Mouse (Mus musculus) adrenal gland, postnatal 10 days (tissue): ENCODE data around the gene Ipo4. TPM values are rescaled to one million over a fixed set of nuclear protein-coding genes. Genes with fewer than 3 reads are reported as not detected.

Source experiments
- DNase-seq: peaks from one replicate; pipeline ENCODE4 v3.0.0; 2021; ENCODE audit warnings: mixed read lengths
- total RNA-seq, 2 experiments: library from RNA; stranded (reverse); gene quantifications; 2 replicates each; pipeline ENCODE4 v1.2.3; 2021

The Ipo4 gene
- total RNA-seq, 2 experiments from 2014 or later, result 72.1 to 82.4 TPM

DNA sequence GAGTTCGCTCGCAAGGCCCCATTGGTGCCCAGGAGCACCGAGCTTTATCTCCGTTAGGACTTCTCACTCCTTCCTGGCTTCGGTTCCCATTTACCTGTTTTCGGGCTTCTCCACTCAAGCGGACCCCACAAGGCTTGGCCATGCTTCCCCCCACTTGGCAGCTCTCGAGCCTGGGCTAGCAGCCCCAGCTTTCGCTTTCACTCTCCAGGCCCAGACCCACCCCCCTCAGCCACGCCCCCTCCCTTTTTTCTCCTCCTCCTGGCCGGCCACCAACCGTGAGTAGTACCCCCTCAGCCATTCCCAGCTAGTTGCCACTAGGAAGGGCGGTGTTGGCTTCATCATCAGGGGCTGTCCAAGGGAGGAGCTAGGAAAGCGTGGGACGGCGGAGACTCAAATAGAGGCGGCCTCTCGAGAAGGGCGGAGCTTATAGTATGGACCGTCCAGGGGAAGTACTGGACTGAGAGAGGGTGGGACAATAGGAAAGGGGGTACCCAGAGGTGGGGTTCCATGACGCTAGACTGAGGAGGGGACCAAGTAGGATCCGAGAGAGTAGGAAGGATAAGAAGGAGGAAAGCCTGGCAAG, 44.9 kb downstream of the Ipo4 start, which contains the start of gene Psme2:
Gene Psme2 (minus strand): TSS at position 366 of the 583 bp plus-strand sequence.
- peak; percentile 95 for DNase-seq

DNA sequence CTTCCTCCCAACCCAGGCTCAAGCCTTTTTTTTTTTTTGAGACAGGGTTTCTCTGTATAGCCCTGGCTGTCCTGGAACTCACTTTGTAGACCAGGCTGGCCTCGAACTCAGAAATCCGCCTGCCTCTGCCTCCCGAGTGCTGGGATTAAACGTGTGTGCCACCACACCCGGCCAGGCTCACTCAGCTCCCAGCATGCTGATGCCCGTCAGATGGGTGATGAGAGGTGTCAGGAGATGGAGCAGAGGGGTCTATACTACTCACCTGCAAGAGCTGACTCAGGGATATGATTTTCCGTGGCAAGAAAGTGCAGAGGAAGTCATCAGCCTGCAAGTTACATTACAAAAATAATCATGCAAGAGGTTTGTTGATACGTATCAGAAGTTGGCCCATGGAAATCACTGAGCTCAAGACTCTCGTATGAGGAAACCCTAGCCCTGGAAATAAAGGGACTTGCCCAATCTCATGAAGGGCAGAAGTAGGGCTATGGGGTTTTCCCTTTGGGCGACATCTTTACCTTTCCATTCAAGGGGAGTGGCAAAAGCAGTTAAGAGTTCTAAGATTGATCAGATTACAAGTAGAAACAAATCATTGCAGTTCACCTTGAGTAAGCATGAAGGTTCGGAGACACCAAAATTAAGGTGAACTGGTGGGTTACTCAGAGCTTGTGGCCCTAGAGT, 45.8 kb downstream of the Ipo4 start:
- DNase-seq, result no peak

DNA sequence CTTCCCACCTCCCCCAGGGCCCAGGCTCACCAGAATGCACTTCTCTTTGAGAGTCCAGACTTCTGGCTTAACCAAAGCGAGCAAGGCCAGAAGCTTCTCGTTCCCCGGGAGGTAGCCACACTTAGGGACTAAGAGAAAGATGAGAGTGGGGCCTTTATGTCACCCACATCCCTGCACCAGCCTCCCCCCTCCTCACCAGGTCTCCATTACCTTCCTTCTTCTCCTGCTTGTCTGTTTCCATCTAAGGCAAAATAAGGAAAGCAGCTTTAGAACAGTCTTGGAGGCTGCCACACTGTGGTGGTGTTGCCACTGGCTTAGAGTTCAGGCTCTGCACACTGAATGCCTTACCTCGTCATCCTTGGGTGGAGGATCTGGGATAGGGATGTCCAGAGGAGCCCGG, 46.5 kb downstream of the Ipo4 start:
- DNase-seq, result no peak

GRCm38 (mm10) chr14:55586149-55586548, 49.6 kb downstream of the Ipo4 start:
- no peak for DNase-seq

- peak; percentile 32 for DNase-seq
These were observed 50.2 kb downstream of the Ipo4 start for GRCm38 (mm10) chr14:55585566-55585960.

GRCm38 (mm10) chr14:55584702-55585565, 50.8 kb downstream of the Ipo4 start, which contains the start of gene Emc9:
TSS of gene Emc9 (minus strand) at chr14:55585302.
- DNase-seq, result peak; percentile 91

DNA sequence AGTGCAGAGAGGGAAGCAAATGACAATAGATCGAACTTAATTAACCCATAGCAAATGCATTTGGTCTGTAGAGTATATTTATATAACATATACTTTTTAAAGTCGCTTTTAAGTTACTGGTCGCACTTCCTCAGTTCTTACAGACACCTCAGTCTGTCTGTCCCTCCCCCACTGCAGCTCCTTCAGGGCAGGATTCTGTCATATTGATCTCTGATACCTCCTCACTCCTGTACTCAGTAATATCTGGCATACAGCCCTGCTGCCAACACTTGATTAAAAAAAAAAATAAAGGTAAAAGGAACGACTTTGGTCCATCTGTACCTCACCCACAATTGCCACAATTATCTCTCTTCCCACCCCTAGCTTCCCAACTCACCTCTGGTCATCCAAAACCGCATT, 51.5 kb downstream of the Ipo4 start:
- no peak for DNase-seq

DNA sequence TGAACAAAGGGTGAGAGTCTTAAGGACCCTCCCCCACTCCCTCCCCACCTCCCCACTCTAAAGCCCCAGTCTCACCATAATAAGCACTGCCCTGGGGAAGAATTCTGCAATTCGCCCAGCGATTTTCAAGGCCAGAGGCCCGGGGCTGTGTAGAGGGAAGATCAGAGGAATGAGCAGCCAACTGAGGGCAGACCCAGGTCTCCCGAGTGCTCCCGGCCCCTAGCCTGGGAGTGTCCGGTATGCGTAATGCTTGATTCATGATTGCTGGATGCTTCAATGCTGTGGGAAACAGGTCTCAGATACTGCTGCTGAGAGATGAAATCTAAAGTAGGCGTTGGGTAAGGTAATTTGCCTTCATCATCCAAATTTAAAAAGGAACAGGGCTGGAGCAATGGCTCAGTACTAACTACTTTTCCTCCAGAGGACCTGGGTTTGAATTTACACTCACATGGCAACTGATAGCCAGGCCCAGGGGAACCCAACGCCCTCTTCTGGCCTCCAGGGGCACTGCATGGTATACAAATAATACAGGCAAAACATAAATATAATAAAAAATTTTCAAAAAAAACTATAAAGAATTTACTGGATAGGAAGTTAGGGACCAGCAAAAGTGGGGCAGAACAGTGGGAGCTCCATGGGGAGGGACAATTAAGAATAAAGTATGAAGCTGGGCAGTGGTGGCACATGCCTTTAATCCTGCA, 53.6 kb downstream of the Ipo4 start:
- no peak for DNase-seq

DNA sequence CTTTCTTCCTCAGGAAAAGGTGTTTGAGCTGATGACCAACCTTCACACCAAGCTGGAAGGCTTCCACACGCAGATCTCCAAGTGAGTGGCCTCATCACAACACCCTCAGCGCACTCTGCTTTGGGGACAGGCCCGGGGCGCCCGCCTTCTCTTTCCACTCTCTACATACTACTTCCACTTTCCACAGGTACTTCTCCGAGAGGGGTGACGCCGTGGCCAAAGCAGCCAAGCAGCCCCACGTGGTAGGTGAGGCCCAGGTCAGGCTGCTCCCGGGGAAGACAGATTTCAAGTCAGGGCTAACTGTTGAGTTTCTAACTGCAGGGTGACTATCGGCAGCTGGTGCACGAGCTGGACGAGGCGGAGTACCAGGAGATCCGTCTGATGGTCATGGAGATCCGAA, 55.0 kb downstream of the Ipo4 start:
- DNase-seq, result no peak

GRCm38 (mm10) chr14:55579511-55580496, 56.0 kb downstream of the Ipo4 start:
- DNase-seq, result no peak

DNA sequence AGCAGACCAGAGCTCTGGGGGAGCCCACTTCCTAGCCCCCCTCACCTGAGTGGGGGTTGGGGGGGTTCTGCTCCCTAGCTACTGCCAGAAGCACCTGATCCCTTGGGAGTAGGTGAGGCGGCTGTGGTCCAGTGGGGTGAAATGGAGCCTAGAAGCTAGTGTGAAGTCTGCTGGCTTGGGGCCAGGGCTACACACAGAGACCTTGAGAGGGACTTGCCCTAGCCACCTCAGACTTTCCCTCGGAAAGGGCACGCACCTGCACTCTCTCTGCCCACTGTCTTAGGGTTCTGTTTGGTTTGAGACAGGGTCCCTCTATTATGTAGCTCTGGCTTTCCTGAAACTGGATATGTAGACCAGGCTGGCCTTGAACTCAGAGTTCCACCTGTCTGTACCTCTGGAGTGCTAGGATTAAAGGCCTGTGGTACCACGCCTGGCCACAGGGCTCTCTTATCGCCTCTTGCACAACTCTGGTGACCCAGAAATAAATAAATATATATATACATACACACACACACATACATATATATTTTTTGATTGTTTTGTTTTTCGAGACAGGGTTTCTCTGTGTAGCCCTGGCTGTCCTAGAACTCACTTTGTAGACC, 57.0 kb downstream of the Ipo4 start:
- DNase-seq, result peak; percentile 85

DNA sequence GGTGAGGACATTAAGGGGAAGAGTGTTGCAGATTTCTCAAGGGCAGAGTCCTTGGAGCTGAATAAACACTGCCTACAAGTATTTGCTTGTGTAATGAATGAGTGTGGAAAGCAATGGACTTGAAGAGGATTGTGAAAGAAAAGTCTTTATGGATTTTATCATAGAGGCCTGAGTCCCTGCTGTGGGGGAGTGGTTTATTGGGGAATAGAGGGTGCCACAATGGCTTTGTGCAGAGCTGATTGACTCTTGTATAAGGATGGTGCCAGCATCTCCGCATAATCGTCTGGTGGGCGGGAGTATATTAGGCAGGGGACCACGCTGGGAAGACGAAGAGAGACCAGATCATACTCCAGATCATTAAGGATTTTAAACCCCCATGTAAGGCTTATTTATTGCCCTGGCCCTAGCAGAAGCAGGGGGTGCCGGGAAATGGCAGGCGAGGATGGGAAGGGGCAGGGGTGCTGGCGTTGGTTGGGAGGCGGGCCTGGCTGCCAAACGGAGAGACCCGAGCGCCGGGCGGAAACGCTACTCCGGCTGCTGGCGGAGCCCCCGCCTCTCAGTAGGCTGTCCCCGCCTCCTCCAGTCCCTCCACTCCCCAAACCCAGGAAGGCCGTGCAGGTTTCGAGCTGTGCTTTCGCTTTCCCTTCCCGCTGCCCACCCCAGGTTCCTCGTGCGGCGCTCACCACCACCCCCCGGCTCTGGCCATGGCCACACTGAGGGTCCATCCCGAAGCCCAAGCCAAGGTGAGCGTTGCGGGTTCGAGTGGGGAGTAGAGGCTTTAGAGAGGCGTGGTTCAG, 57.7 kb downstream of the Ipo4 start, which contains the start of gene Psme1:
Gene Psme1 (plus strand): TSS at position 253 of the 797 bp plus-strand sequence.
- peak; percentile 89 for DNase-seq

DNA sequence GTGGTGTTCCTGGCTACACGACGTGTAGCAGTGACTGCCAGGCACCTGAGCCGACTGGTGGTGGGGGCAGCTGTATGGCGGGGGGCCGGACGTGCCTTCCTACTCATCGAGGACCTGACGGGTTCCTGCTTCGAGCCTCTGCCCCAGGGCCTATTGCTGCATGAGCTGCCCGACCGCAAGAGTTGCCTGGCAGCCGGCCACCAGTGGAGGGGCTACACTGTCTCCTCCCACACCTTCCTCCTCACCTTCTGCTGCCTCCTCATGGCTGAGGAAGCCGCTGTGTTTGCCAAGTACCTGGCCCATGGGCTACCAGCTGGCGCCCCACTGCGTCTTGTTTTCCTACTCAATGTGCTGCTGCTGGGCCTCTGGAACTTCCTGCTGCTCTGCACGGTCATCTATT, 59.4 kb downstream of the Ipo4 start:
- no peak for DNase-seq

DNA sequence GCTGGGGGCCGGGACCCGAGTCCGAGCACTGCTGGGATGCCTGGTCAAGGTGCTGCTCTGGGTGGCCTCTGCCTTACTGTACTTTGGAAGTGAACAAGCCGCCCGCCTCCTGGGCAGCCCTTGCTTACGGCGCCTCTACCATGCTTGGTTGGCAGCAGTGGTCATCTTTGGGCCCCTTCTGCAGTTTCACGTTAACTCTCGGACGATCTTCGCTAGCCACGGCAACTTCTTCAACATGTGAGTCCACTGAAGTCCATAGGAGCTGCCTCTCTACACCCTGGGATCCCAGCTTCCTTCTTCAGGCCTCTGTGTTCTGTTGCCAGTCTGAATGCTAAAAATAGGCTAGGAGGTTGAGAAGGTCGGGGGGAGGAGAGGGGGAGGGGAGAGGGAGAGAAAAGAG, 60.0 kb downstream of the Ipo4 start:
- DNase-seq, result no peak

Other genes starting within 250 kb of the Ipo4 start
- gene Dhrs4, start 157.2 kb downstream of the Ipo4 start, total RNA-seq, result 100 to 1,000 TPM; 153 to 177 TPM
- 1 to 10 TPM; 5.3 to 8.5 TPM for gene Carmil3, start 145.3 kb downstream of the Ipo4 start, total RNA-seq
- gene Cpne6, start 125.5 kb downstream of the Ipo4 start, total RNA-seq, result under 1 TPM; 0.09 to 0.61 TPM
- gene Nrl, start 111.0 kb downstream of the Ipo4 start, total RNA-seq, result not detected
- gene Pck2, start 95.7 kb downstream of the Ipo4 start, total RNA-seq, result 10 to 100 TPM; 45.2 to 51.4 TPM
- gene Dcaf11, start 76.0 kb downstream of the Ipo4 start, total RNA-seq, result 10 to 100 TPM; 85.2 to 89.5 TPM
- gene A730061H03Rik, start 75.6 kb downstream of the Ipo4 start, total RNA-seq, result under 1 TPM in 1 of 2 experiments, not detected in 1; 0.66 TPM
- 10 to 100 TPM; 11.0 to 38.6 TPM for gene Fitm1, start 60.3 kb downstream of the Ipo4 start, total RNA-seq
- 100 to 1,000 TPM; 293 to 337 TPM for gene Psme1, start 57.8 kb downstream of the Ipo4 start, total RNA-seq
- 10 to 100 TPM; 43.9 to 57.2 TPM for gene Emc9, start 50.7 kb downstream of the Ipo4 start, total RNA-seq
- gene Psme2, start 44.8 kb downstream of the Ipo4 start, total RNA-seq, result 100 to 1,000 TPM; 349 to 362 TPM
- 10 to 100 TPM; 26.7 to 36.2 TPM for gene Rnf31, start 44.2 kb downstream of the Ipo4 start, total RNA-seq
- gene Irf9, start 32.4 kb downstream of the Ipo4 start, total RNA-seq, result 10 to 100 TPM in 1 of 2 experiments, 1 to 10 TPM in 1; 9.7 to 13.3 TPM
- gene Rec8, start 17.9 kb downstream of the Ipo4 start, total RNA-seq, result 1 to 10 TPM; 2.0 to 2.9 TPM
- 1 to 10 TPM; 1.1 to 3.8 TPM for gene Gm49378, start 1.9 kb upstream of the Ipo4 start, total RNA-seq
- 10 to 100 TPM; 69.7 to 75.9 TPM for gene Tm9sf1, start 7.8 kb upstream of the Ipo4 start, total RNA-seq
- 1 to 10 TPM in 1 of 2 experiments, under 1 TPM in 1; 0.93 to 3.0 TPM for gene Tssk4, start 14.2 kb upstream of the Ipo4 start, total RNA-seq
- gene Mdp1, start 24.6 kb upstream of the Ipo4 start, total RNA-seq, result 10 to 100 TPM; 42.4 to 51.7 TPM
- 10 to 100 TPM; 21.2 to 26.8 TPM for gene Gmpr2, start 36.0 kb upstream of the Ipo4 start, total RNA-seq
- gene Nedd8, start 36.2 kb upstream of the Ipo4 start, total RNA-seq, result 100 to 1,000 TPM; 280 to 307 TPM
- 10 to 100 TPM; 19.5 to 23.1 TPM for gene Tinf2, start 45.9 kb upstream of the Ipo4 start, total RNA-seq
- 1 to 10 TPM; 1.3 to 2.0 TPM for gene Tgm1, start 78.0 kb upstream of the Ipo4 start, total RNA-seq
- 10 to 100 TPM; 16.8 to 21.5 TPM for gene Rabggta, start 86.3 kb upstream of the Ipo4 start, total RNA-seq
- gene Dhrs1, start 109.7 kb upstream of the Ipo4 start, total RNA-seq, result 10 to 100 TPM; 77.4 to 82.0 TPM
- 10 to 100 TPM; 17.1 to 18.9 TPM for gene Nop9, start 109.7 kb upstream of the Ipo4 start, total RNA-seq
- 10 to 100 TPM; 14.2 to 23.3 TPM for gene Cideb, start 122.5 kb upstream of the Ipo4 start, total RNA-seq
- gene Ltb4r2, start 125.5 kb upstream of the Ipo4 start, total RNA-seq, result under 1 TPM; 0.12 to 0.54 TPM
- 1 to 10 TPM; 1.4 to 1.6 TPM for gene Ltb4r1, start 130.0 kb upstream of the Ipo4 start, total RNA-seq
- gene Adcy4, start 148.1 kb upstream of the Ipo4 start, total RNA-seq, result 10 to 100 TPM; 10.3 to 12.6 TPM
- 1 to 10 TPM; 8.3 to 9.1 TPM for gene Ripk3, start 152.9 kb upstream of the Ipo4 start, total RNA-seq
- 10 to 100 TPM; 23.5 to 28.2 TPM for gene Nfatc4, start 187.2 kb upstream of the Ipo4 start, total RNA-seq
- 10 to 100 TPM; 20.7 to 24.4 TPM for gene Nynrin, start 218.1 kb upstream of the Ipo4 start, total RNA-seq
- gene Cbln3, start 248.4 kb upstream of the Ipo4 start, total RNA-seq, result under 1 TPM; 0.15 to 0.48 TPM
- 10 to 100 TPM; 17.1 to 23.8 TPM for gene Khnyn, start 249.0 kb upstream of the Ipo4 start, total RNA-seq